In genomic region chr4:71332672-71333071, GRCm38 (mm10) we compare ENCODE assay signal across 6 mouse cellular contexts.
"Had no signal": no experiment of that assay in that cellular context is flagged by ENCODE, and none has a peak within 500 bp of the region (broad histone marks: within the 10 kb centered on the region; RNA-seq: fewer than 3 reads in every experiment).

No protein-coding gene starts in this region.

- H3K36me3 ChIP-seq: neural tube, embryonic 13.5 days; neural tube, embryonic 15.5 days; stomach, embryonic 15.5 days had no signal

- H3K27ac ChIP-seq: neural tube, embryonic 13.5 days; neural tube, embryonic 15.5 days; stomach, embryonic 15.5 days; stomach, postnatal 0 days had no signal

- H3K4me1 ChIP-seq: neural tube, embryonic 13.5 days; neural tube, embryonic 15.5 days; stomach, embryonic 15.5 days had no signal

- H3K4me3 ChIP-seq: neural tube, embryonic 13.5 days; neural tube, embryonic 15.5 days; stomach, embryonic 15.5 days had no signal

- H3K4me2 ChIP-seq: neural tube, embryonic 13.5 days; neural tube, embryonic 15.5 days; stomach, embryonic 15.5 days had no signal

- DNase-seq: right cerebral cortex, postnatal 25 days; thymus, adult 18-20 months had no signal

- H3K9me3 ChIP-seq: neural tube, embryonic 13.5 days; neural tube, embryonic 15.5 days; stomach, embryonic 15.5 days had no signal

- H3K9ac ChIP-seq: neural tube, embryonic 13.5 days; neural tube, embryonic 15.5 days; stomach, embryonic 15.5 days had no signal

- H3K27me3 ChIP-seq: neural tube, embryonic 13.5 days; neural tube, embryonic 15.5 days; stomach, embryonic 15.5 days had no signal
